Mouse (Mus musculus) activated CD4-positive, CD25-positive, alpha-beta regulatory T cell, adult 9 weeks (primary cell): ENCODE data around the gene Jazf1. TPM values are rescaled to one million over a fixed set of nuclear protein-coding genes. Genes with fewer than 3 reads are reported as not detected.

Experiments used
- polyA plus RNA-seq: library from polyadenylated mRNA; unstranded; fragments of 100-300 nt; shearing (Covaris generic); gene quantifications from one replicate; pipeline ENCODE4 v1.2.1, GENCODE M21; 2017

Gene Jazf1
- 9.5 TPM for polyA plus RNA-seq

GRCm38 (mm10) chr6:53067989-53068874, at the start of gene Jazf1:
TSS of gene Jazf1 (minus strand) at chr6:53068631.

Other genes with a start within 250 kb of the Jazf1 start
- not detected for gene Creb5, start 218.6 kb upstream of the Jazf1 start, polyA plus RNA-seq